Mouse (Mus musculus) spleen, adult 2 months (tissue): ENCODE measurements around the gene Siae. TPM values are rescaled to one million over a fixed set of nuclear protein-coding genes. Genes with fewer than 3 reads are reported as not detected.

Experiments used
- DNase-seq, 2 experiments: peaks; one replicate each; pipeline versions ENCODE4 v3.0.0 to v3.0.0-alpha.2; 2012 to 2021; ENCODE audit warnings: low spot score in 2 of 2, low read depth in 1 of 2
- H3K27ac ChIP-seq: fragments of 200-500 bp; 2 replicates; pipeline ENCODE4 v1.5.1; 2012; ENCODE audit warnings: low read length, inconsistent platforms; ENCODE audit not compliant: insufficient read depth
- H3K27me3 ChIP-seq: fragments of 200-500 bp; 2 replicates; pipeline ENCODE4 v1.6.1; 2012; ENCODE audit warnings: mild to moderate bottlenecking, moderate library complexity, low read length, inconsistent platforms; ENCODE audit not compliant: control insufficient read depth, insufficient read depth
- H3K36me3 ChIP-seq: fragments of 200-500 bp; 2 replicates; pipeline ENCODE4 v1.6.1; 2012; ENCODE audit warnings: mild to moderate bottlenecking, low read length, inconsistent platforms; ENCODE audit not compliant: control insufficient read depth, insufficient read depth
- H3K4me1 ChIP-seq: fragments of 200-500 bp; 2 replicates; pipeline ENCODE4 v1.6.1; 2011; ENCODE audit warnings: inconsistent platforms; ENCODE audit not compliant: control insufficient read depth, insufficient read depth, insufficient read length
- H3K4me3 ChIP-seq: fragments of 200-500 bp; 2 replicates; pipeline ENCODE4 v1.5.1; 2011; ENCODE audit warnings: mild to moderate bottlenecking, inconsistent platforms; ENCODE audit not compliant: insufficient read depth, insufficient read length; ENCODE audit errors: extremely low read depth
- CTCF ChIP-seq: fragments of 200-500 bp; IDR thresholded peaks from 2 replicates; pipeline ENCODE4 v1.5.1; 2011; ENCODE audit warnings: mild to moderate bottlenecking, inconsistent platforms; ENCODE audit not compliant: insufficient read depth, insufficient read length, insufficient replicate concordance; ENCODE audit errors: extremely low read depth
- POLR2A ChIP-seq: fragments of 200-500 bp; IDR thresholded peaks from 2 replicates; pipeline ENCODE4 v1.6.1; 2011; ENCODE audit warnings: low read depth, low read length, inconsistent platforms
- WGBS: fragments of 180-500 bp; shearing (Covaris S2); methylation state at CpG from one replicate; pipeline ENCODE4 v1.1.7; 2018; 5-methylcytosine and 5-hydroxymethylcytosine counted together
- polyA plus RNA-seq: library from polyadenylated mRNA; depleted of rRNA; stranded (reverse); fragments of >200 nt; gene quantifications from 2 replicates; pipeline ENCODE4 v1.2.3, GENCODE M21; 2012

Gene Siae
- polyA plus RNA-seq, 1 experiment, result 3.8 TPM

DNA sequence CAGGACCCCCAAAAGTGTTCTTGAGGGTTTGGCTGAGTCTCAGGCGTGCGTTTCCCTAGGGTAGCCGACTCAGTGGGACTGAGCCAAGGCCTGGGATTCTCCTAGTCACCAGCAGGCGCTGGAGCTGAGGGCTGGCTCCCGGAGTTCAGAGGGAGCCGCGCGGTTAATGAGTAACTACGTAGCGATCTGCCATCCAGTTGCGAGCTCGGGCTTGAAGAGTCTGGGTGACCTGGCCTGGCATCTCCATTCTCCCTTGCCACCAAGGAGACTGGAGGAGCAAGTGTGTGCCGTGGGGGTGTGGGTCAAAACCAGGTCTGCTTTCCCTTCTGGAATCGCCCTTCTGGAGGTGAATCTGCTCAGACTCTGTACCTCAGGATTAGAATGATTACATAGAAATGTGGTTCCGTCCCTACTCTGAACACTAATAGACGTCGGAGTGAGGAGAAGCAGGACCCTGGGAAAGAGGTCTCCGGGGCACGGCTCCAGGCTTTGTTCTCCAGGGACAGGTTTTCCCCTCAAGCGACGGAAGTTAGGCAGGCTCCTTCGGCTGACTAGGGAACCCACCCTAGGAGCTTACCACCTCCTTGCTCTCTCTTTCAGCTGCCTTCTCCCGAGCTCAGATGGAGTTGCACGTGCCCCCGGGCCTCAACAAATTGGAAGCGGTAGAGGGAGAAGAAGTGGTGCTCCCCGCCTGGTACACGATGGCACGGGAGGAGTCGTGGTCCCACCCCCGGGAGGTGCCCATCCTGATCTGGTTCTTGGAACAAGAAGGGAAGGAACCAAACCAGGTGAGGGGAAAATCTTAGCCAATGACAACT is 24.4 kb upstream of the Siae start:
- TF ChIP-seq POLR2A, result no peak
- WGBS, result 23% methylated on average over 31 of the region's 31 CpGs
- DNase-seq, result no peak
- Histone ChIP-seq H3K27me3 (peaks cover 7% of the 10 kb centered on the region), H3K27ac (peak overlapping the region; percentile 37), H3K36me3 (no peaks in the 10 kb centered on the region), H3K4me3 (peak overlapping the region; percentile 32; the same call in 1 of the 2 replicates), H3K4me1 (peaks cover 4% of the 10 kb centered on the region; the same call in 1 of the 2 replicates)

GRCm38 (mm10) chr9:37536851-37537250 is 18.6 kb upstream of the Siae start:
- Histone ChIP-seq H3K27ac (no peak overlapping the region), H3K4me3 (no peak overlapping the region), H3K4me1 (no peaks in the 10 kb centered on the region), H3K36me3 (no peaks in the 10 kb centered on the region), H3K27me3 (no peaks in the 10 kb centered on the region)
- whole genome bisulfite sequencing, result 92% methylated on average over 4 of the region's 4 CpGs
- no peak for TF ChIP-seq POLR2A
- TF ChIP-seq CTCF, result no peak
- no peak for DNase-seq

GRCm38 (mm10) chr9:37537658-37538250 is 17.7 kb upstream of the Siae start:
- WGBS, result 82% methylated on average over 5 of the region's 5 CpGs
- Histone ChIP-seq H3K36me3 (no peaks in the 10 kb centered on the region), H3K27me3 (no peaks in the 10 kb centered on the region), H3K4me3 (no peak overlapping the region), H3K4me1 (no peaks in the 10 kb centered on the region), H3K27ac (no peak overlapping the region)
- TF ChIP-seq CTCF (no peak), POLR2A (no peak)
- DNase-seq, result no peak

DNA sequence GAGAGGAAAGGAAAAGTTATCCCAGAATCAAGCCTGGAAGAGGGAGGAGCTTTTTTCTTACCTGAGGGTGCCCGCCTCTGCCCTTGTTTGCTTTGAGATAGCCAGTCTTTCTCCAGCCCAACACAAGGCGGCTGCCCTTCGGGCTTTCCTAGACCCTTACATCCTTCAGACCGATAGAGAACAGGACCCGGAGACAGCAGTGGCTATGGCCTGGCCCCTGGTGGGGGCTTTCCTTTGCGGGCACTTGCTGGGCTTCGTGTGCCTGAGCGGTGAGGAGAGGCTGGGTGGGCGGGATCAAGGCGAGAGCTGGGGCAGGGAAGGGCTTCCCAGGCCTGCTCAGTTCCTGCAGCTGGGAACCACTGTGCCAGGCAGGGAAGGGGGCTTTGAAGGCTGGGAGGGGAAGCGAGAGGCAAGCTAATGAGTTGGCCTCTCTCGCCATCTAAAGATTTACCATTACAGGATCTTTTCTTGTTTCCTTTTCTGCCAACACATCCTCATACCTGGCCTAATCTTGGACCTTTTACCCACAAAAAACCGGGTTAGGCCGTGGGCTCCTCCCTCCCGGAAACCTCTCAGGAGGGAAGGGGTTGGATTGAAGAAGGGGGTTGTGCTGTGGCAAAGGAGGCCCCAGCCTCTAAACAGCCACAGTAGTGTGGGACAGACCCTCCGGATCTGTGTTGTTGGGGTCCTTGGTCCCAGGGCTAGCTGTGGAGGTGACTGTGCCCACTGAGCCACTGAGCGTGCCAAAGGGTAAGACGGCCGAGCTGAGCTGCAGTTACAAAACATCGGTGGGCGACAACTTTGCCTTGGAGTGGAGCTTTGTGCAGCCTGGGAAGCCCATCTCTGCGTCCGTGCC is 16.1 kb upstream of the Siae start, which contains the start of gene Vsig2:
Vsig2 (plus strand) TSS at position 86 of the 856 bp plus-strand sequence.
- Histone ChIP-seq H3K4me1 (no peaks in the 10 kb centered on the region), H3K27ac (no peak within 1 kb of the TSS), H3K4me3 (no peak within 1 kb of the TSS), H3K27me3 (no peaks in the 10 kb centered on the region), H3K36me3 (no peaks in the 10 kb centered on the region)
- no peak for TF ChIP-seq CTCF
- TF ChIP-seq POLR2A, result no peak
- WGBS, result 86% methylated on average over 23 of the region's 23 CpGs
- no peak for DNase-seq

DNA sequence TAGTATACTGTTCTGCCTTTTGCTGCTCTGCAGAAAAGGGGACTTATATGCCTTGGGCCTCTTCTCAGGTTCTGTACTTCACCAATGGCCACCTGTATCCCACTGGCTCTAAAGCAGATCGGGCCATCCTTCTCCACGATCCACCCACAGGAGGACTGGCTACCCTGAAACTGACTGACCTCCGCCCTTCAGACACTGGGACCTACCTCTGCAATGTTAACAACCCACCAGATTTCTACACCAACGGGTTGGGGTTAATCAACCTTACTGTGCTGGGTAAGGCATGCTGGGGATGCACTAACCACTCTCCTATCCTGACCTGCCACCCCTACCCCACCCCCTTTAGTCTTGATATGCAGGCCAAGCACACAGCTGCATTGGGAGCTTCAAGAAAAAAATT is 15.3 kb upstream of the Siae start:
- no peaks in the 10 kb centered on the region for H3K36me3 ChIP-seq
- DNase-seq, result no peak
- no peaks in the 10 kb centered on the region for H3K27me3 ChIP-seq
- peaks cover 3% of the 10 kb centered on the region; the same call in 1 of the 2 replicates for H3K4me1 ChIP-seq
- 95% methylated on average over 4 of the region's 4 CpGs for WGBS
- H3K4me3 ChIP-seq, result no peak overlapping the region
- no peak for TF ChIP-seq CTCF
- TF ChIP-seq POLR2A, result no peak
- no peak overlapping the region for H3K27ac ChIP-seq

GRCm38 (mm10) chr9:37540701-37541575 is 14.6 kb upstream of the Siae start:
- Histone ChIP-seq H3K36me3 (no peaks in the 10 kb centered on the region), H3K27ac (no peak overlapping the region), H3K4me1 (peaks cover 4% of the 10 kb centered on the region; the same call in 1 of the 2 replicates), H3K27me3 (no peaks in the 10 kb centered on the region), H3K4me3 (no peak overlapping the region)
- DNase-seq, result no peak
- TF ChIP-seq CTCF, result no peak
- TF ChIP-seq POLR2A, result no peak
- 74% methylated on average over 6 of the region's 6 CpGs for WGBS
